Mouse (Mus musculus) layer of hippocampus, adult 2 months (tissue): ENCODE measurements at regions not wholly inside any gene's neighbourhood (a gene's known extent, or its start where the extent isn't known, plus 50 kb on each side); places are given as distances from the start of the nearest gene placed in this dataset.
"Not testable (repeated sequence)": the region's sequence is repeated elsewhere in the genome, so short reads cannot be mapped to it uniquely, and the experiment has no call there.

Experiments used
- DNase-seq, 2 experiments: peaks; one replicate each; pipeline ENCODE4 v3.0.0; 2022; ENCODE audit warnings: low spot score in 2 of 2
- H3K27ac ChIP-seq: fragments of 200-600 bp; 2 replicates; pipeline ENCODE4 v1.8.1; 2022
- H3K4me3 ChIP-seq: fragments of 200-600 bp; 2 replicates; pipeline ENCODE4 v1.8.1; 2022; ENCODE audit warnings: mild to moderate bottlenecking
- CTCF ChIP-seq: fragments of 200-600 bp; conservative IDR thresholded peaks from 2 replicates; pipeline ENCODE4 v1.8.1; 2022; ENCODE audit warnings: antibody characterized with exemption, mild to moderate bottlenecking, moderate library complexity

DNA sequence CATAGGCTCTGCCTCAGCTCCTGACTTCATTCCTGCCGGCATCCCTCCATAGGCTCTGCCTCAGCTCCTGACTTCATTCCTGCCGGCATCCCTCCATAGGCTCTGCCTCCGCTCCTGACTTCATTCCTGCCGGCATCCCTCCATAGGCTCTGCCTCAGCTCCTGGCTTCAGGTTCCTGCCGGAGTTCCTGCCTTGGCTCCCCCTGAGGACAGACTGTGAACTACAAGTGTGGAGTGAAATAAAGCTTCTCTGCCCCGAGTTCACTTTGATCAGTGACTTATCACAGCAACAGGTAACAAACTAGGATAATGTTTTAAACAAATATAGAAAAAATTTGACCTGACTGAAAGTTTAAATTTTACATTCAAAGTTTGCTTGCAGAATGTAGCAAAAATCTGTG is 348.5 kb downstream of the Abcc12 start:
- not testable (repeated sequence) for DNase-seq, H3K4me3 ChIP-seq, H3K27ac ChIP-seq
- peak; percentile 62 for TF ChIP-seq CTCF

- DNase-seq: no peak
- no peak for TF ChIP-seq CTCF
- H3K4me3 ChIP-seq: no peak overlapping the region
- no peak overlapping the region for H3K27ac ChIP-seq
Observed at GRCm38 (mm10) chr8:86224851-86225250, 355.6 kb downstream of the Abcc12 start.

GRCm38 (mm10) chr8:86222715-86223114 is 357.8 kb downstream of the Abcc12 start:
- no peak for DNase-seq

GRCm38 (mm10) chr8:86222228-86222627 is 358.3 kb downstream of the Abcc12 start:
- no peak overlapping the region for H3K27ac ChIP-seq
- no peak overlapping the region for H3K4me3 ChIP-seq
- TF ChIP-seq CTCF: no peak
- no peak for DNase-seq

More at GRCm38 (mm10) chr8:86222715-86223114, 357.8 kb downstream of the Abcc12 start:
- no peak for TF ChIP-seq CTCF
- Histone ChIP-seq H3K27ac (no peak overlapping the region), H3K4me3 (no peak overlapping the region)

DNA sequence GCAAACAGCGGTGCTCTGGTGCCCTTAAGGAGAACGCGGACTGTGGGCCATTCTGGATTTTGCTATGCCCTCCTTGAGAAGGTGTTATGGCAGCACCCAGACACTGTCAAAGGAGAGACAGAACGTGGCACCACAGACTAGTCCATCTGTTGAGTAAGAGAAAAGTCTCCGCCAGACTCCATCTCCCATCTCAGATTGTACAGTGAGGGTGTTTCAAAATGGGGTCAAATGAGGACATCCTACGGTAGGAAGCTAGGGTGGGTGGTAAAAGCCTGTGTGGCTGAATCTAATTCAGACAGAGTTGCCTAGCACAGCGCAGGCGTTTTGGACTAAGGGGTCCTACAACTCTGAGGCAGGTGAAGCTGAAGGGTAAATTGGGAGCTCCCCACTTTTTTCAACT is 366.1 kb downstream of the Abcc12 start:
- Histone ChIP-seq H3K4me3 (no peak overlapping the region), H3K27ac (no peak overlapping the region)
- DNase-seq: no peak
- no peak for TF ChIP-seq CTCF

DNA sequence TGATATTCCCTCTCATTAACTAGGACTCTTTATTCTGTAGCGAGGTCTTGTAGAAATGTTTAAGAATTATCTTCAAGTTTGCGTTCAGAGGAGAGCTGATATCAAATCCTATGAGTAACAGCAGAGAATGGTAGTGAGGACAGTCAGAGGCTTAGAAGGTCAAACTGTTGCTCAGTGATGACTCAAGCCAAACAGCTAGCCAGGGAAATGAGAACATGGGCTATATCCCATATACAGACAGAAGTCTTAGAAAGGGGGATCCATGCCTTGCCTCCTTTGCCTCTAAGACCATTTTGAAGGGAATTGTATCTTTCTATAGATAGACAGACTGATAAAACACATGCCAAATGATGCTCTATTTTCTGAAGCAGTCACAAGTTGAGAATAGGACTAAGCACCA is 368.0 kb downstream of the Abcc12 start:
- no peak for DNase-seq
- no peak for TF ChIP-seq CTCF
- no peak overlapping the region for H3K27ac ChIP-seq
- no peak overlapping the region for H3K4me3 ChIP-seq

DNA sequence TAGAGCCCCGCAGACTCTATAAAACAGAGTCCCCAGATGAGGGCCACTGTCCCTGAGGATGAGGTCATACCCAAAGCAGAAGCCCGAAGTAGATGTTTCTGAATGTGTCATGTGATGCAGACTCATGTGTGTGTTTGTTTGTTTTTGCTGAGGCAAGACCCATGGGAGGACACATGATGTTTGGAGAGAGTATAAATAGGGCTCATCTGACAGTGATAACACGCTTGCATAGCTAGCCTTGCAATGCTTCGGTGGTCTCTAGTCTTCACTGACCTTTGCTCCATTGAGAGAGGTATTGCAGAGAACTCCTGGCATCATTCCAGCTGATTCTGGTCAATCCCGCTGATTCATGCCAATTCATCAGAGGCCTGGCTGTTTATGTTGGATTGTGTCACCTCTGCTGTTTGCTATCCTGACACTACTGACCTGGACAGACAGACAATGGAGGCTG is 368.1 kb downstream of the Phkb start:
- DNase-seq: no peak
- TF ChIP-seq CTCF: no peak
- no peak overlapping the region for H3K27ac ChIP-seq
- no peak overlapping the region for H3K4me3 ChIP-seq

- Histone ChIP-seq H3K27ac (no peak overlapping the region), H3K4me3 (no peak overlapping the region)
- DNase-seq: no peak
- peak; percentile 38 for TF ChIP-seq CTCF
Observed at GRCm38 (mm10) chr8:86204421-86205229, 363.9 kb downstream of the Phkb start.

- no peak for DNase-seq
- no peak overlapping the region for H3K27ac ChIP-seq
- H3K4me3 ChIP-seq: no peak overlapping the region
- TF ChIP-seq CTCF: no peak
Observed at GRCm38 (mm10) chr8:86203107-86203506, 362.3 kb downstream of the Phkb start.

- TF ChIP-seq CTCF: no peak
- DNase-seq: peak in 1 of 2 experiments; percentile 26
- Histone ChIP-seq H3K27ac (no peak overlapping the region), H3K4me3 (no peak overlapping the region)
Observed at GRCm38 (mm10) chr8:86201830-86202229, 361.1 kb downstream of the Phkb start.

GRCm38 (mm10) chr8:86192262-86192661 is 351.5 kb downstream of the Phkb start:
- Histone ChIP-seq H3K4me3 (no peak overlapping the region), H3K27ac (no peak overlapping the region)
- DNase-seq: no peak
- TF ChIP-seq CTCF: no peak

- DNase-seq: no peak
- TF ChIP-seq CTCF: no peak
- Histone ChIP-seq H3K4me3 (no peak overlapping the region), H3K27ac (no peak overlapping the region)
Observed at GRCm38 (mm10) chr8:86184671-86185070, 343.9 kb downstream of the Phkb start.

DNA sequence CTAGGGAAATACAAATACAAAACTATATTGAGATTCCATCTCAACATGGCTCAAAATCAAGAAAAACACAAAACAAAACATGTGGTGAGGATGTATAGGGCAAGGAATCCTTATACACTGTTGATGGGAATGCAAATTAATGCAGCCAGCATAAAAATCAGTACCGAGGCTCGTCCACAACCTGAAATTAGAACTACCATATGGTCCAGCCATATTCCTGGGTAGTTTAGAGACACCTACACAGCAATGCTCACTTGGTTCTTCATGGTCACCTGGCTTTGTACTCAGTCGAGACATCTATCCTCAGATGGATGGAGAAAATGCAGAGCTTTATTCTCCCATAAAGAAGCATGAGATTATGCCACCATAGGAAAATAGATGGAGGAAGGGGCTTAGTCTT is 340.0 kb downstream of the Phkb start:
- Histone ChIP-seq H3K4me3 (no peak overlapping the region), H3K27ac (no peak overlapping the region)
- no peak for TF ChIP-seq CTCF
- no peak for DNase-seq

DNA sequence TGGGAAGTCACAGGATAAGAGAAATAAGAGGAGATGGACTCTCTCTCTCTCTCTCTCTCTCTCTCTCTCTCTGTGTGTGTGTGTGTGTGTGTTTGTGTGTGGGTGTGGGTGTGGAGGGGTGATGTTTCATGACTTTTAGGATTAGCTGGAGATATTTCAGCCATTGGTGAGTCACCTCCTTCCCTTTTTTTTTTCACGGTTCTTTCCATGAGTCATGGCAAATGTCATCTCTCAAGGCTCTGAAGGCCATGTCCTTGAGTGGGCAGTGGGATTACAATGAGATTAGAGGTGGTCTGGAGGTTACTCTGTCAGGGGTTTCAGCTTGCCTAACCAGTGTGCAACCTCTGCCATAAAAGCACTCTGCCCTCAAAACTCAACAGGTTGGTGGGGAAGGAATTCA is 329.3 kb downstream of the Phkb start:
- Histone ChIP-seq H3K4me3 (no peak overlapping the region), H3K27ac (no peak overlapping the region)
- TF ChIP-seq CTCF: no peak
- no peak for DNase-seq

DNA sequence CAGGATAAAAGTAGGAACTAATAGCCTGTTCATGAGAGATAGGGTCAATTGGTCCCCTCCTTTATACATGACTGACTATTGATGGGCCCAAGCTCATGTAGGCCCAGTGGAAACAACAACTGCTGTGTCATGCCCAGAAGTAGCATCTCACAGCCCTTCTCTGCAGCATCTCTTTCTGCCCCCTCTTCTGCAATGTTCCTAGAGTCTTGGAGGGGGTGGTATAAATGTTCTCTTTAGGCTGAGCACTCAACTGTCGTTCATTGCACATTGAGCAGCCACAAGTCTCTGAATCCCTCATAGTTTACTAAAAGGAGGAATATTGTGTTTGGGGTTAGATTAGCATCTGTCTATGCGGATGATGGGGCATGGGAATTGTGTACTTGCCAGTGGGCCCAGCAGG is 324.1 kb downstream of the Phkb start:
- Histone ChIP-seq H3K4me3 (no peak overlapping the region), H3K27ac (no peak overlapping the region)
- no peak for DNase-seq
- TF ChIP-seq CTCF: no peak
